Mouse (Mus musculus): ENCODE measurements around the gene Fabp7.

- TF ChIP-seq CTCF (IDR thresholded peaks at IDR 0.05; ENCODE audit: low read depth) (no peak), EP300 (IDR thresholded peaks at IDR 0.05; ENCODE audit: low read depth) (no peak)
These were observed 1.2 kb upstream of the Fabp7 start for GRCm38 (mm10) chr10:57783289-57784130.

All from liver, postnatal 0 days (tissue).